Mouse (Mus musculus) adrenal gland, postnatal 4 days (tissue): ENCODE results near the gene Smim17. TPM values are rescaled to one million over a fixed set of nuclear protein-coding genes. Genes with fewer than 3 reads are reported as not detected.
"Not testable (repeated sequence)": the region's sequence is repeated elsewhere in the genome, so short reads cannot be mapped to it uniquely, and the experiment has no call there.

Source experiments
- DNase-seq, 2 experiments: peaks; one replicate each; pipeline ENCODE4 v3.0.0; 2021 to 2022; ENCODE audit warnings: low spot score in 2 of 2, mixed read lengths in 2 of 2
- total RNA-seq, 2 experiments: library from RNA; stranded (reverse); gene quantifications; 2 replicates each; pipeline ENCODE4 v1.2.3; 2021

The Smim17 gene
- total RNA-seq, 2 experiments from 2014 or later, result 0.17 to 0.40 TPM

- DNase-seq, result no peak
Measured at GRCm38 (mm10) chr7:6414626-6415441, 16.3 kb downstream of the Smim17 start.

GRCm38 (mm10) chr7:6415442-6415787, 16.9 kb downstream of the Smim17 start:
- no peak for DNase-seq

GRCm38 (mm10) chr7:6419894-6420293, 21.4 kb downstream of the Smim17 start:
- DNase-seq, result no peak

GRCm38 (mm10) chr7:6429381-6429780, 30.9 kb downstream of the Smim17 start:
- no peak for DNase-seq

GRCm38 (mm10) chr7:6430342-6430741, 31.8 kb downstream of the Smim17 start:
- DNase-seq, result no peak

- no peak for DNase-seq
Measured at GRCm38 (mm10) chr7:6438388-6438787, 39.9 kb downstream of the Smim17 start, which contains the start of gene Olfr1344. Gene Olfr1344 (plus strand): TSS chr7:6438688.

- DNase-seq, result no peak
Measured at GRCm38 (mm10) chr7:6441173-6441572, 42.7 kb downstream of the Smim17 start.

GRCm38 (mm10) chr7:6447771-6448170, 49.3 kb downstream of the Smim17 start:
- DNase-seq, result no peak

GRCm38 (mm10) chr7:6455868-6456267, 57.4 kb downstream of the Smim17 start, which contains the start of gene Olfr1336:
Gene Olfr1336 (plus strand): TSS chr7:6456168.
- DNase-seq, result no peak

- no peak for DNase-seq
Measured at GRCm38 (mm10) chr7:6456399-6456798, 57.9 kb downstream of the Smim17 start.

- no peak for DNase-seq
Measured at GRCm38 (mm10) chr7:6466951-6467350, 68.4 kb downstream of the Smim17 start, which contains the start of gene Olfr1346. Gene Olfr1346 (plus strand): TSS chr7:6467101.

GRCm38 (mm10) chr7:6477633-6478032, 79.1 kb downstream of the Smim17 start:
- DNase-seq, result not testable (repeated sequence)

Other genes starting within 250 kb of the Smim17 start
- 10 to 100 TPM; 79.3 to 83.7 TPM for gene Zfp787, start 242.7 kb upstream of the Smim17 start, total RNA-seq
- gene Zfp444, start 226.5 kb upstream of the Smim17 start, total RNA-seq, result 10 to 100 TPM; 31.3 to 36.3 TPM
- not detected for gene Galp, start 201.6 kb upstream of the Smim17 start, total RNA-seq
- not detected for gene Zscan5b, start 176.4 kb upstream of the Smim17 start, total RNA-seq
- not detected for gene Epp13, start 146.0 kb upstream of the Smim17 start, total RNA-seq
- 10 to 100 TPM in 1 of 2 experiments, 1 to 10 TPM in 1; 9.5 to 10.6 TPM for gene Zfp667, start 112.1 kb upstream of the Smim17 start, total RNA-seq
- gene Zfp583, start 67.4 kb upstream of the Smim17 start, total RNA-seq, result 1 to 10 TPM; 3.1 to 5.4 TPM
- gene Gm3854, start 55.0 kb upstream of the Smim17 start, total RNA-seq, result 1 to 10 TPM; 1.6 to 1.7 TPM
- gene Zfp78, start 35.4 kb upstream of the Smim17 start, total RNA-seq, result 1 to 10 TPM; 3.9 to 4.0 TPM
- gene Zfp28, start 15.4 kb upstream of the Smim17 start, total RNA-seq, result 1 to 10 TPM; 6.8 to 9.0 TPM
- gene Gm20715, start 11.6 kb downstream of the Smim17 start, total RNA-seq, result under 1 TPM in 1 of 2 experiments, not detected in 1; 0.08 TPM
- gene Olfr1344, start 40.0 kb downstream of the Smim17 start, total RNA-seq, result not detected
- gene Olfr1336, start 57.5 kb downstream of the Smim17 start, total RNA-seq, result under 1 TPM in 1 of 2 experiments, not detected in 1; 0.03 TPM
- not detected for gene Olfr1346, start 68.4 kb downstream of the Smim17 start, total RNA-seq
- not detected for gene Olfr5, start 88.2 kb downstream of the Smim17 start, total RNA-seq
- gene Olfr1347, start 101.0 kb downstream of the Smim17 start, total RNA-seq, result not detected
- not detected for gene Olfr1348, start 110.0 kb downstream of the Smim17 start, total RNA-seq
- not detected for gene Olfr1349, start 124.2 kb downstream of the Smim17 start, total RNA-seq
- gene Olfr1350, start 166.1 kb downstream of the Smim17 start, total RNA-seq, result not detected